Mouse (Mus musculus): ENCODE data around the gene Adamtsl4.

- TF ChIP-seq POLR2A (IDR thresholded peaks at IDR 0.05; ENCODE audit: insufficient read depth, low read depth, low read length) (0 out of 2 replicates have a peak, but pooled peaks have one; percentile 19), CTCF (IDR thresholded peaks at IDR 0.05) (no peak)
Observed at GRCm38 (mm10) chr3:95692677-95693076, 5.0 kb upstream of the Adamtsl4 start.
